Mouse (Mus musculus) gastrocnemius, adult 2 months (tissue): ENCODE data around the gene Sept10. TPM values are rescaled to one million over a fixed set of nuclear protein-coding genes. Genes with fewer than 3 reads are reported as not detected.
A peak's percentile ranks its signal among the peaks of the same experiment; 100 is the strongest.

Experiments
- DNase-seq: peaks from one replicate; pipeline ENCODE4 v3.0.0; 2022
- H3K27ac ChIP-seq: fragments of 200-600 bp; 2 replicates; pipeline ENCODE4 v1.8.1; 2022; ENCODE audit warnings: mild to moderate bottlenecking
- H3K4me3 ChIP-seq: fragments of 200-600 bp; 2 replicates; pipeline ENCODE4 v1.8.1; 2022; ENCODE audit warnings: mild to moderate bottlenecking, moderate library complexity
- CTCF ChIP-seq: fragments of 200-600 bp; IDR thresholded peaks from 2 replicates; pipeline ENCODE4 v1.8.1; 2022; ENCODE audit warnings: antibody characterized with exemption, mild to moderate bottlenecking, moderate library complexity
- intact Hi-C: fragments of 180-260 bp; cut with DNase I; formaldehyde crosslinking; loops from one replicate; pipeline ENCODE4 v1.15.1; 2025
- total RNA-seq, 2 experiments: library from RNA; stranded (reverse); gene quantifications; 2 replicates each; pipeline ENCODE4 v1.2.3; 2021

The Sept10 gene
- total RNA-seq, 2 experiments from 2014 or later: 6.0 to 7.6 TPM

DNA sequence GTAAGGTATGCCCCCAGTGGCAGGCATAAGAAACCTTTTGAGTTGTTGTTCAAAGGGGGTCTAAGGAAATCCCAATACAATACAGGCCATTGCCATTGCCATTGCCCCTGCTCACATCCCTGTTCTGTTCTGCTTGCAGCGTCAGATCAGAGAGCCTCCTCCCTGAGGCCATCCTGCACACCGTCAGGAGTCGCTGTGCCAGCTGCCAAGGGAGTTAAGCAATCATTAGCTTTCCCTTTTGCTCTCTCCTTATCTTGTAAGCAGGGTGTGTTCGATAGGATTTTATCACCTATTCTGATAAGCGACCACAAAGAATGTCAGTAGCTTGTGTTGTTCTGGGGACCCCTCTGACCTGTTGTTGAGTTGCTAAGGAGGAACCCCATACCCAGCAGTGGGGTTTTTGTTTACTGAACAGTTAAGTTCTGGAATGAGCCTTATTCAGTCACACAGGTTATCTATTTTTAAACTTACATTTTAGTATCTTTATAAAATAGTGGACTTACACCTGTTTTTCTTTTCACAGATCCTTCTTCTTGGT, 69.0 kb downstream of the Sept10 start:
- TF ChIP-seq CTCF: no peak
- Histone ChIP-seq H3K27ac (no peak overlapping the region), H3K4me3 (no peak overlapping the region)
- intact Hi-C loops: no loop called here
- no peak for DNase-seq

DNA sequence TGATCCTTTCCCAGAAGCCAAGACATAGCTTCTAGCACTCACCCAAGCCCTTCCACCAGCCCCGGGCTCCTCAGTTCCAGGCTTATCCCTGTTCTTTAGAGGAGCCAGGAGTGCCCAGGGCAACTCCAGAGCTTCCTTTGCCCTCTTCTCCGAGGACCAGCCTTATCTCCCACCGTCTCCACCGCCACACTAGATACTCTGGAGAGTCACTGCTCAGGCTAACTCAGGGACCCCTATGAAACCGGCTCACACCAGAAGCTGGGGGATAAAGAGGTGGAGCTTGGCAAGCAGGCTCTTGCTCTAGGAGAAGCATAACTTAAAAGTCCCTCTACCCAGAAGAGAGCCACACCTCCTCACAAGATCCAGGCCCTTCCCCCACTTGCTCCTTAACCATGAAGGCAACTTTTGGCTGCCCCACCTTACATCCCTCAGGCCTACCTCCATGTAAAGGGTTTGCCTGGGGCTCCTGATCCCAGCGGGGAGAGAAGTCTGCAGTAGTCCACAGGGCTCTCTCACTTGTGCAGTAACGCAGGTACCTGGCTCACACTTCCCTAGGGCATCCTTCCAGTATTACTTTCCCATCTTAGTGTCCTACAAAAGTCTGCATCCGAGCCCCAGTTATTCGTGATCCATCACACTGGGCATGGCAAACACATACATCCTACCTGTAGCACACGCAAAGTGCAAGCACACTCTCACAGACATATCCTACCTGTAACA, 70.5 kb downstream of the Sept10 start:
- Histone ChIP-seq H3K4me3 (no peak overlapping the region), H3K27ac (no peak overlapping the region)
- no peak for TF ChIP-seq CTCF
- no peak for DNase-seq
- intact Hi-C loops: loop anchor here (1.0 kb wide), 1 partner anchor 42 kb away; no protein-coding TSS in a partner anchor

DNA sequence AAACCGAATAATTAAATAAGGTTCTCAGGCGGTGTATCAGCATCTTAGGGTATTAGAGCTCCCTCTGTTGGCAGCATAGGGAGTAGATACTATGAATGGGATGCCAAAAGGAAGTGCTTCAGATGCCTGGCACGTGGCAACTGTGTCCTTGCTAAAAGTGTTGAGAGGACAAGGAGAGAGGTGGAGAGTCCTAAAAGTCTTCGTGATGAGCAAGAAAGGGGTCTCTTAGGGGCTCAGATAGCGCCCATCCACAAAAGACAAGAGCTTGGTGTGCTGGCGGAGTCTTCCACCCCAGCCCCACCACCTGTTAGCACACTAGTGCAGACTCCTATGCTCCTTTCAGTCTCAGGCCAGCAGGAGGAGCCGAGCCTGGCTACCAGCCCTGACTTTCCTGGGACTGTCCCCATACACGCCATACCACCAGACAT, 71.7 kb downstream of the Sept10 start:
- TF ChIP-seq CTCF: peak; percentile 79
- H3K4me3 ChIP-seq: no peak overlapping the region; the same call in 1 of the 2 replicates
- no peak overlapping the region for H3K27ac ChIP-seq
- DNase-seq: peak; percentile 49
- intact Hi-C loops: loop anchor here (1.0 to 2.0 kb wide), 2 partner anchors 41 to 337 kb away; partner anchors contain the start of gene Sh3rf3

DNA sequence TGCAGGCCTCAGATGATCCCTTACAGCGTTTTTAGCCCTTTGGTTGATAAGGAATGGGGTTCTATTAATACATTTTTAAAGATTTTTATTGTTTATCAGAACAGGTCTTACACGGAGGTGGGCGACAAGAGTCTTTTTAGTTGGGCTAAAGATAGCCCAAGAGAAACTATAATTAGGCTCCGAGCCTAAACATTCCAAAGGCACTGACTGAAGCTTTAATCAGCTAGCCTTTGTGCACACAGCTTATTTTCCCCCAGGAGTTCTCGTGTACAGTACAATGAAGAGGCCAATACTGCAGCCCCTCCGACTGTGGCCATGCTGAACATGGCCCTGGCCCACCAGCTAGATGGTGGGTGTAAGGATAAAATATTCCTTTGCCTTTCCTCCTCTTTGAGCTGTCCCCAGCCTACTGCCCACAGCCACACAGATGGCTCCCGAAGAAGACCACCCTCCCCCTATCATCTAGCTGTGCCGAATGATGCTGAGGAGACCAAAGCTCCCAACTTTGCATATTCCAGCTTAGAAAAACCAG, 88.1 kb downstream of the Sept10 start:
- DNase-seq: no peak
- H3K4me3 ChIP-seq: no peak overlapping the region
- H3K27ac ChIP-seq: no peak overlapping the region
- intact Hi-C loops: no loop called here
- no peak for TF ChIP-seq CTCF

DNA sequence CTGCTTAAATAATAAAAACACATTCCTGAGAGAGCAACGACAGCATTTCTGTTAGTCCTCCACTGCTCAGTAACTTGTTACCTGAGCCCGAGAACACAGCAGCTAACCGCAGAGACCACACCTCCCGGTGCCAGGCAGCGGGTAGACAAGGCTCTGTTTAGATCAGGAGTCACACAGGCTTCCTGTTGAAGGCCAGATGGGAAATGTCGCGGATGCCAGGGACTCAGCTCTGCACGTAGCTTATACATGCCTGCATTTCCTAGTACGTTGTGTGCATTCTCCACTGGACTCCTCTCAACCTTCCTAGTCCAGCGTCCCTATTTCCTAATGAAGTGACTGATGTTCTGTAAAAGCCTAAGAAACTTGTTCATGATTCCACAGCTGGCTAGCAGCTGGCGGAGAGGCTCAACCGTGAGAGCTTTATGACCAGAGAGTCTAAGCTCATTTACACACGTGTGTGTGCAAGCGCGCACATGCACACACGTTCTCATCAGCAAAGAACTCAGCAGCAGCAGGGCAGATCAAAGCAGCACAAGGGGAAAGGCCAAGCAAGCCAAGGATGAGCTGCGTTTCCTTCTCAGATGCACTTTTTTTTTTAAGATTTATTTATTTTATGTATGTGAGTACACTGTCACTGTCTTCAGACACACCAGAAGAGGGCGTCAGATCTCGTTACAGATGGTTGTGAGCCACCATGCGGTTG, 89.6 kb downstream of the Sept10 start:
- TF ChIP-seq CTCF: no peak
- H3K27ac ChIP-seq: no peak overlapping the region
- no peak overlapping the region for H3K4me3 ChIP-seq
- intact Hi-C loops: no loop called here
- DNase-seq: no peak

DNA sequence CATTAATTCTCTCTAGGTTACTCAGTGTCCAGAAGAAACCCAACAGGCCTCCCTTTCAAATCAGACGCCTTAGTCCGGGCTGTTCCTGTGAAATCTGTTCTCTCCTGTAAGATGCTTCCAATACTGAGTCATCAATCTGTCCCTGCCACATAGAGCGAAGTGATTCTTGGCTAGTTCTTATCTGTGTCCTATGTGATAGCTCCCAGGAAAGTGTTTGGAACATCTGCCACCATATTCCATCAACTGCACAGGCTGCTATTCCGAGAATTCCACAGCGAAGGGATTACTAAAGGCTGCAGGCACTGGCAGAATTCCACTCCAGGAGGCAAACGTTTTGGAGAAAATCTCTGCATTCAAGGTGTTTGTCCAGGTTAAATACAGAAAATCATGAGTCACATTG, 94.0 kb downstream of the Sept10 start:
- H3K27ac ChIP-seq: no peak overlapping the region
- no peak for TF ChIP-seq CTCF
- no peak overlapping the region for H3K4me3 ChIP-seq
- DNase-seq: no peak
- intact Hi-C loops: no loop called here

DNA sequence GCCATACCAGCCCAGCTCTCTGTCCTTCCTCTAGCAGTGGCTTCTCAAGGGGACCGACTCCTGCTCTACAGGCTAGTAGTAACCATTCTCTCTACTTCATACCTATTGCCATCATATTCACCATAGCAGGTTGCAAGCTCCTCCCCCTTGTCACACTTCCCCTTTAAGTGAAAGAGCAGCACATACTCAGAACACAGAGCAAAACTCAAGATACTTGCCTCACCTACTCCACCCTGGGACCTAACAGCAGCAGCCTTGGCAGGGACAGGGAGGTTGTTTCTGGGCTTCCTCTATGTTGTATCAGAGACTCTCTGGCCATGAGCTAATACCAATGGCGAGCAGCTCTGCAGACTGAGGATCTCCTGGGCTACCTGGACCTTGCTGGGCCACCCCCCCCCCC, 96.2 kb downstream of the Sept10 start:
- TF ChIP-seq CTCF: no peak
- intact Hi-C loops: no loop called here
- no peak overlapping the region for H3K27ac ChIP-seq
- DNase-seq: no peak
- H3K4me3 ChIP-seq: no peak overlapping the region

DNA sequence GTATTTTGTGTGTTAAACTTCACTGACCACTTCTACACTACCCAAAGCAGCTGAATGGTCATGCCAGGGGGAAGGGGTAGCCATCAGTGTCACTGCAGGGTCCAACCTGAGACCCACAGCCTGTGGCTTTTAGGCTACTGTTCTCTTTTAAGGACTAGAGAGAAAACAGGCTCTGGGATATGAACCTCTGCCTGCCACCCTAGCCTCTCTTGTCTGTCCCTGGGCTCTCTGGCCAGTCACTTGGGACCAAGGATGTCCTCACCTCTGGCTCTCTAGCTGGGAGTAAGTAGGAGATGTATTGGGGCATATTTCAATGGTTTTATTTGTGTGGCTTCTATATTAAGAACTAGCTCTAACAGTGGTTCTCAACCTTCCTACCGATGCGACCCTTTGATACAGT, 101.8 kb downstream of the Sept10 start:
- no peak overlapping the region for H3K27ac ChIP-seq
- no peak for DNase-seq
- no peak overlapping the region for H3K4me3 ChIP-seq
- no peak for TF ChIP-seq CTCF
- intact Hi-C loops: no loop called here

DNA sequence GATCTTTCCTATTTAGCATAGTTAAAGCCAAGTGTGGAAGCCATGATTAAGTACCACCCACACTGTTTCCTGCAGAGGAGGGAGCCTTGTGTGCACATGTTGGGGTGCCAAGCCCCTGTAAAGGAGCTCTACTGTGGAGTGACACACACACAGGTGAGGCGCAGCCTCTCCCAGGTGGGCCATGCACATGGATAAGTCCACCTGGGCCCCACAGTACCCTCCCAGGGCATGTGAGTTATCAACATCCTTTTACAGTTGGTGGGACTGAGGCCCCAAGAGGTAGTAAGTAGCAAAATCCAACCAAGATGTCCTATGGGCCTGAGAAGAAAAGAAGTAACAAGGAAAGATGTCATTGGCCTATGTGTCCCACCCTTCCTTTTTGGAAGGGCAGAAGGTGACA, 102.6 kb downstream of the Sept10 start:
- intact Hi-C loops: no loop called here
- Histone ChIP-seq H3K4me3 (no peak overlapping the region), H3K27ac (no peak overlapping the region)
- no peak for DNase-seq
- no peak for TF ChIP-seq CTCF

DNA sequence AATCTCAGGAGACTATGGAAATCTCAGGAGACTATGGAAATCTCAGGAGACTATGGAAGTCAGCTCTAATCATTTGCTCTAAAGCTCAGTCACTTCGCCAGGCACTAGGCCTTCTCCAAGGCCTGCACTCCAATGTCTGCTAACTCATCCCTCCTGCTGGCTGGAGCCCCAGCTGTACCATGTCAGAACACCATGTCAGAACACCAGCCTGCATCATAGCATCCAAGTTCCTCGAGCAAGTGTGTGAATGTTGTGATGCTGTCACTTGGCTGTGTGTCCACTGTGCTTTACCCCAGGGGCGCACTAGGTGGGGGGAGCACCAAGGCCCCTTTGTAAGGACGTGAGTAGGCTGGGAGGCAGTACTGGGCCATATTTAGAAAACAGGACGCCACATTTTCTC, 104.1 kb downstream of the Sept10 start:
- DNase-seq: no peak
- Histone ChIP-seq H3K4me3 (no peak overlapping the region), H3K27ac (no peak overlapping the region)
- intact Hi-C loops: no loop called here
- no peak for TF ChIP-seq CTCF

DNA sequence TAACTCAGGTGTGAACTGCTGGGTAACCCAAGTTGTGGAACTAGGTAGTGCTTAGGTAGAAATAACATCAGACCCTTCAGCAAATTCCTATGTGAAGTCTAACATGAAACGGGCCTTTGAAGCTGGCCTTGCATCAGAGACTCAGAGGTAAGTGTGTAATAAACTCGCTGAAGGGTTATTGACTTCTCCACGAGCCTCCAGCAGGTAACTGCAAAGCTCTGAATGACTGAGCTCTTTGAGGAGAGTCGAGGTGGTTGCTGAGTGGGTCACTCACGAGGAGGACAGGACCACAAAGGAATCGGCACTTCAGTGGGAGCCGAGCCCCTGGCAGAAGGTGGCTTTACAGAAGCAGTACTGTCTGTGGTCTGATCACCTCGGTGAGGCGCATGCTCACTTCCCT, 105.3 kb downstream of the Sept10 start:
- DNase-seq: no peak
- H3K27ac ChIP-seq: no peak overlapping the region

DNA sequence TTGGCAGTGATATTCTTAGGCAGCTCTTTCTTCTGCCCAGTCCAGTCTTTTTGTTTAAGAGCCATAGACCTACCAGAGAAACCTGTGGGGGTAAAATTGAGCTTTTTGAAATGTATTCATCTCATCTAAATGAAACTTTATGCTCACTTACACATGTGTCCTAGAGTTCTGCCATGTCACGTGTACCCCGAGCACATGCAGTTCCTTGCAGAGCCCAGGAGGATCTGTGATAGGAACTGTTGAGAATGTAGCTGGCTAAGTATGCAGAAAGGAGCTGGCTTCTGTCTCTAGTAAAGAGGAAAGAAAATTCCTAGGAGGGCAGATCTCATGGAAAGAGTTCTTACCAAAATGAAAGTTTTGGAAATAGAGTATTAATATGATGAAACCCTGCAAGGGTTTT, 106.0 kb downstream of the Sept10 start:
- no peak overlapping the region for H3K27ac ChIP-seq
- no peak for DNase-seq
- H3K4me3 ChIP-seq: no peak overlapping the region
- no peak for TF ChIP-seq CTCF
- intact Hi-C loops: no loop called here

More for the DNA sequence above, 105.3 kb downstream of the Sept10 start:
- intact Hi-C loops: no loop called here
- no peak for TF ChIP-seq CTCF
- H3K4me3 ChIP-seq: no peak overlapping the region
